Mouse (Mus musculus) thymus, adult 2 months (tissue): Measurements from ENCODE around the gene Zfp879.

Experiments used
- CTCF ChIP-seq: fragments of 200-500 bp; IDR thresholded peaks from 2 replicates; pipeline ENCODE4 v1.5.1; 2012; ENCODE audit warnings: mild to moderate bottlenecking, control low read depth, low read length, moderate library complexity, borderline replicate concordance; ENCODE audit not compliant: control insufficient read depth, poor library complexity, insufficient read depth; ENCODE audit errors: extremely low read depth
- POLR2A ChIP-seq: fragments of 200-500 bp; IDR thresholded peaks from 2 replicates; pipeline ENCODE4 v1.6.1; 2012; ENCODE audit warnings: mild to moderate bottlenecking, low read length, control low read depth, moderate library complexity; ENCODE audit not compliant: control insufficient read depth, poor library complexity, insufficient read depth; ENCODE audit errors: extremely low read depth

GRCm38 (mm10) chr11:50798836-50799235 lies 42.5 kb downstream of the Zfp879 start:
- no peak for TF ChIP-seq CTCF
- no peak for TF ChIP-seq POLR2A
